Mouse (Mus musculus): ENCODE measurements around the gene Olfr603.
"Not testable (repeated sequence)": the region's sequence is repeated elsewhere in the genome, so short reads cannot be mapped to it uniquely, and the experiment has no call there.

Gene Olfr603

DNA sequence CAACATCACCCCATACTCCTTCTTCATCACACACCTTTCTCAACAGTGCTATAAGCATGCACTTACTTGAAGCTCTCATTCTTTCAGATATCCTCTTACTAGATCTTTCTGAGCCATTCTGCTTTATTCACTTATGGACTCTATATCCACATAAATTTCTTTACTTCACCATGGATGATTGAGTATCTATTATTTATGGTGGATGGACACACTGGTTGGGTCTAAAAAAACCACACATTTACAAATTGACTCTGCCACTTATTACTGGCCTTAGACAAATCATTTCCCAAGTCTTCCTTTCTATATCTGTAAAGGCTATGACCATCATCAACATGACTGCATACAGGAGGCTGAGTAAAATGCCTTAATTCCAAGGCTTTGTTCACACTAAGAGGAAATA lies at the start of gene Olfr603:
Gene Olfr603, minus strand, starts transcription at position 101 of the 400 bp plus-strand sequence.
- DNase-seq (ENCODE audit: low read depth, low spot score), result no peak

DNA sequence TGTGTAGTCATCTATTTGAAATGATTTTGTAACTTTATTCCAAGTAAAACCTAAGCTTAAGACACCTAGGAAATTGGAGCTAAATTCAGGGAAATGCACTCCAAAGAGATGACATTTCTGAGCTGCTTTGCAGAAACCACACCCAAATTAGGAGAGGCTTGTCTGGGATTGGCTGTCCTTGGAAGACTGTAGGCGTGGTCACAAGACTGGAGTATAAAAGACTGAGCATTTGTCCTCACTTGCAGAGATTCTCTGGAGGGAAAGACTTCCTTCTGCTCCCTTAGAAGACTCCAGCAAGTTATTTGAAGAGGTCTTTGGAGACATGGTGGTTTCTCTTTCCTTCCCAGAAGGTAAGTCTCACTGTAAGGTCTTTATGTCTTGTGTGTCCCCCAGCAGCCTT lies 28.8 kb upstream of the Olfr603 start, which contains the start of gene Usp17lc:
Gene Usp17lc, plus strand, starts transcription at position 301 of the 400 bp plus-strand sequence.
- DNase-seq (ENCODE audit: low read depth, low spot score), result not testable (repeated sequence)

GRCm38 (mm10) chr7:103406521-103407055 lies 20.6 kb upstream of the Olfr603 start:
- not testable (repeated sequence) for DNase-seq (ENCODE audit: low read depth, low spot score)

DNA sequence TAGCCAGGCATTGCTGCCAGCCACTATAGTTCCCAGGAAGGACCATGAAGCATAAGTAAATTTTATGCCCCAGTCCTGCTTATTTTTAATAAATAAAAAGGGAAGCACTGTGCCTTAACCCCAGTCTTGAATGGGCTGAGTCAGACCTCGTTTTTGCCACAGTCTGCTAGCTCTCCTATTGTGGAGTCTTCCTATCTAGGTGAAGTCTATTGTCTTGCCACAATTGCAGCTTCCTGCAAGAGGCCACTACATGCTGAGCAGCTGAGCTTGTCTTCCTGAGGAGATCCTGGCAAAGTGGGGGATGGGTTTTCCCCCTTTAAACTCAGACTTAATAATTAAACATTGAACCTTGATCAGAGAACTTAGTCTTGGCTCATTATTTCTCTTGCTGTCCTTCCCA lies 13.0 kb upstream of the Olfr603 start:
- DNase-seq (ENCODE audit: low read depth, low spot score), result no peak

GRCm38 (mm10) chr7:103397758-103398157 lies 11.8 kb upstream of the Olfr603 start:
- DNase-seq (ENCODE audit: low read depth, low spot score), result no peak

- no peak for DNase-seq (ENCODE audit: low read depth, low spot score)
These were observed 23.4 kb downstream of the Olfr603 start, which contains the start of gene Olfr601 for GRCm38 (mm10) chr7:103362555-103362954. Gene Olfr601 (minus strand): TSS chr7:103362655.

- DNase-seq (ENCODE audit: low read depth, low spot score), result no peak
These were observed 36.4 kb downstream of the Olfr603 start, which contains the start of gene Olfr600 for GRCm38 (mm10) chr7:103349569-103349968. Gene Olfr600 (minus strand): TSS chr7:103349669.

DNA sequence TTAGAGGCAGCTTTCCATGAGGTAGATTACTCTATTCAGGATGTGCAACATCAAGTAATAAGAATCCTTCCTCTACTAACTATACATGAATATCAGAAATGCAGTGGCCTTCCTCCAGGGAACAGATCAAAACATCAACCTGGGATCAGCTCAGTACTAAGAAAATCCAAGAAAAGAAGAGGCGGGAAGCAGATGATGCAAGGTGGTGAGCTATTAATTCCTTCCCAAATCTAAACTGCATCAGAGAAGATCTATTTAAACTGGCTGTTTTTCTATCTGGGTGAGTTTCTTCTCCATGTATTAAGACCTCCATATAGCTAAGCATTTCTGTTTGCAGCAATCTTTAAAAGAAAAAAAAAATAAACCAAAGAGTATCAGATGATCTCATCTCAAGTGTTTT lies 50.4 kb downstream of the Olfr603 start, which contains the start of gene Olfr599:
Gene Olfr599, plus strand, starts transcription at position 301 of the 400 bp plus-strand sequence.
- DNase-seq (ENCODE audit: low read depth, low spot score), result no peak

Data from WW6 (cell line).